Mouse (Mus musculus) 416B (cell line): Measurements from ENCODE around the gene Gsdmc3.
A peak's percentile ranks its signal among the peaks of the same experiment; 100 is the strongest.
"Not testable (repeated sequence)": the region's sequence is repeated elsewhere in the genome, so short reads cannot be mapped to it uniquely, and the experiment has no call there.

Source experiments
- DNase-seq: peaks from one replicate; pipeline ENCODE4 v3.0.0; 2011; ENCODE audit warnings: low read depth

Gsdmc3 gene

DNA sequence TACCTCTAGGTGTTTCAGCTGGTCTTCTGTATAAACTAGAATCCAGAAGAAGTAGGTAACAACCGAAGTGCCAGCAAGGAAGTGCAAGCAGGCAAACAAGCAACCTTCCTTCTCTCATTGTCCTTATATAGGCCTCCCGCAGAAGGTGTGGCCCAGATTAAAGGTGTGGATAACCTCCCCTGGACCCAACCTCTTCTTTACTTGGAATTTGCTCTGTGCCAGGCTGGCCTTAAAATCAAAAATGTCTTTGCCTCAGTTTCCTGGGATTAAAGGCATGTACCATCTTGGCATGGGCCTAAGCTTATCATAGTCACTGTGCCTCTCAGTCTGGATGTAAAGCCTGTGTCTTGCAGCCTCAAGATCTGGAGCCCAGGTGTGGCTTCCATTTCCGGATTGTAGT, at the start of gene Gsdmc3:
Gene Gsdmc3, minus strand, starts transcription at position 101 of the 400 bp plus-strand sequence.
- not testable (repeated sequence) for DNase-seq

DNA sequence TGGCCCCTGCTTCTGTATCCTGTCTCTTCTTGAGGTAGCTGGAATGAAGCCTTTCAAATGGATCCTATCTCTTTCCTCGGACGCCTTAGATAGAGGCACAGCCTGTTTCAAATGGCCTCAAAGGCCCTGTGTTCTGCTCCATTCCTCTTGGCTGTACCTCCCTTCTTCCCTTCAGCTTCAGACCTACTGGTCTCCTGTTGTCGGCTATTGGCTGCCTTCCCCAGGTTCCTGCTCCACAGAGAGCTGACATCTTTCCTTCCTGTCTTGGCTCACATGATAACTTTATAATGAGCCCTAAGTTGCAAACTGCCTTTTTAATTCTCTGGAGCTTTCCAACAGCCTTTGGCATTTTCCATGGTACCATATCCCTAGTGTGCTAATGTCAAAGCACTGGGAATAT, 47.8 kb upstream of the Gsdmc3 start:
- DNase-seq = no peak

DNA sequence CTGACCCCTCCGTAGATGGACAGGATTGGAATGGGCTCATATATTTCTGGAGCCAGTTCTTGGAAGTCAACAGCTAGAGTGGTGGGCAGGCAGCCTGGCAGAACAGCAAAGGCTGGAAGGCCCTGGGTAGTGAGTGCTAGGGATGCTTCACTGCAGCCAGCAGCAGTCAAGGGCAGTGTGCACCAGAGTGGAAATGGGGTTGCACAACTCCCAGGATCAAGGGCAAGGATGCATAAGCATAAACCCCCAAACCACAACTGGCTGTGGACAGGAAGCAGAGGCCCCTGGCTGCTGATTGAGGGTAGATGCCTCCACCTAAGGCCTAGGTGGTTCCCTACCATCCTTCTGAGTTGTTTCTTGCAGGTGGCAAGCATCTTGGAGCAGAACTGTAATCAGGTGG, 46.1 kb upstream of the Gsdmc3 start:
- peak; percentile 85 for DNase-seq

DNA sequence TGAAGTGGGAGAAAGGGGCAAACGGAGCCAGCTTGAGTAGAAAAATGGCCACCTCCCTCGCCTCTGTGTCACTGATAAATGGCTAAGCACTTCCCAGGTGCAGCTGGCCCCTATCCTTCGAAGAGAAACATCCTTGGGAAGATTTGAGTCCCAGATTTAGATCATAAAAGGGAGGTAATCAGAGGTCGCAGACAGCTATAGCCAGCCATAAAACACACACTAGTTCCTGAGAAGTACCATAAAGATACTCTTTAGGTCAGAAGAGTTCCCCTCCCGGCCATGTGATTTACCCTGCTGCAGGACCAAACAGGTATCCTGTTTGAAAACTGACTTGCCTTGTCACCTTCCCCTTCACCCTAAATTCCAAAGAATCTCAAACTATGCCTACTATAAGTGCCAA, 43.3 kb upstream of the Gsdmc3 start:
- DNase-seq = not testable (repeated sequence)

DNA sequence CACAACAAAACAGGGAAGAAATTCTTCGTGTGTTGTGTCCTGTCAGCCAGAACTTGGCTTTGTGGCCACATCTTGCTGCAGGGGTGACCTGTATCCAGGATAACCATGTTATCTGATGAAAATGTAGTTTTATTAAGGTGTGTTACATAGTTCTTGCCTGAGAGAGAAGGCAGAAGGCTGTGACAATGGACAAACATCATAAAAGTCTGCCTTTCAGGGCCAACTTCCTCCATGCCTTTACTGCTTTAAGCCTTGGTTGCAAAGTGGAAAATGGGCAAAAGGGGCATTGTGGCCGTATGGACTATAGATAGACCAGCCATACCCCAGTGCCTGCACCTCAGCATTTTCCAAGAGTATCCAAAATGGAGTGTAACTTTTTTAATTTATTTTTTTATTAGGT, 41.4 kb upstream of the Gsdmc3 start:
- DNase-seq = not testable (repeated sequence)

DNA sequence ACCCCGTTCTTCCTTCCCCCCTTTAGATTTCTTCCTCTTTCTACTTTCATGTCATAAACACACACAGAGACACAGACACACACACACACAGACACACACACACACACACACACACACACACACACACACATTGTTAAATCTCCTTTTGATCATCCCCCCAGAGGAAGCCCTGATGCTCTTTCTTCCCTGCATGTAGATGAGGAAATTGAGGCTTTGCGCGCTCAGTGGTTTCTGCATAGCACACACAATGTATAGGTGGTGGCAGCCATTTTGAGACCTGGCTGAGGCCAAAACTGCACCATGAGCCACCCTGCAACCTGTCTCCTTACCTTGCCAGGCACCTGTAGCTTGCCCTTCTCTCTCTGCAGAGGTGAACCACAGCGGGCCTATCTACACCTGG, 38.2 kb upstream of the Gsdmc3 start:
- DNase-seq = not testable (repeated sequence)

DNA sequence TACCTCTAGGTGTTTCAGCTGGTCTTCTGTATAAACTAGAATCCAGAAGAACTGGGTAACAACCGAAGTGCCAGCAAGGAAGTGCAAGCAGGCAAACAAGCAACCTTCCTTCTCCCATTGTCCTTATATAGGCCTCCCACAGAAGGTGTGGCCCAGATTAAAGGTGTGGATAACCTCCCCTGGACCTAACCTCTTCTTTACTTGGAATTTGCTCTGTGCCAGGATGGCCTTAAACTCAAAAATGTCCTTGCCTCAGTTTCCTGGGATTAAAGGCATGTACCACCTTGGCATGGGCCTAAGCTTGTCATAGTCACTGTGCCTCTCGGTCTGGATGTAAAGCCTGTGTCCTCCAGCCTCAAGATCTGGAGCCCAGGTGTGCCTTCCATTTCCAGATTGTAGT, 33.8 kb upstream of the Gsdmc3 start, which contains the start of gene Gsdmc4:
Gene Gsdmc4, minus strand, starts transcription at position 101 of the 400 bp plus-strand sequence.
- not testable (repeated sequence) for DNase-seq

DNA sequence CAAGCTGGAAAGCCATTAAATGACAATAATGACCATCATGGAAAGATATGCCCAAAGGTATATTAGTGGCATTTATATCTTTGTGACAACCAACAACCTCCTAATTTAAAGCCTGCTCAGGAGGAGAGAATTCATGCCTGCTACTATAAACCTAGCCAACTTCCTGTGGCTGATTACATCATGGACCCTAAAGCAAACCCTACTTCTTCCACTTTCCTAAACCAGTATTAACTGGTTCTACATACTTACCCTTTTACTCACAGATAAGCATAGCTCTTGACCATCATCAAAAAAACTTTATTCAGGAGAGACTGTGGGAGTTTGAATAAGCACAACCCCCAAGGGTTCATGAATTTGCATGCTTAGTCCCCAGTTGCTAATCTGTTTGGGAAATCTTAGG, 31.5 kb upstream of the Gsdmc3 start:
- not testable (repeated sequence) for DNase-seq

DNA sequence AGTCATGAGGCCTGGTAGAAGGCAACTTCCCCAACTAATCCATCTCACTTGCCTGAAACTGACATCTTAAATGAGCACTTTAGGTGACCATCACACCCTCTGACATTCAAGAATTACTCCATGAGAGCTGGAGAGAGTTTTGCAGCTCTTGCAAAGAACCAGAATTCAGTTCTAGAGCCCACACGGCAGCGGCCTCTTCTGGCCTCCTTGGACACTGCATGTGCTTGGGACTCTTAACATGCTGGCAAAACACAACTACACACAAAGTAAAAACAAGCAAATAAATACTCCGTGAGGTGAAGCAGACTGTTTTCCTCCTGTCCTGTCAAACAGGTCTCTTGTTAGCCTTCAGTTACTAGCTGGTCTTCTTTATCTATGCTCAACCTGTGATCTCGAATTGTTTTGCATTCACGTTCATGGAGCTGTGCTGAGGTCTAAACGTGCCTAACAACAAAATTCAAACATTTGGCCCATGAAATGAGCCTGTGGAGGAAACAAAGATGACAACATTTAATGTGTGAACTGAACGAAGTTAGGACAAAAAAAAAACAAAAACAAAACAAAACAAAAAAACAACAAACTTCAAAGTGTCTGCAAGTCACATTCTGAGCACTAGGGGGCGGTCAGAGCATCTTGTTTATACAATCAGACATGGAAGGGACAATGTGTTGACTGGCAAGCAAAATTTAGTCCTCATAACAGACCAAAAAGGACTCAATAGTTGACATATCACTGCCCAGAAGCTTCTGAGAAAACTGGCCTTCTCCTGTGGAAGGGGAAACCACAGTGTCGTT, 17.4 kb upstream of the Gsdmc3 start:
- DNase-seq = peak; percentile 80

DNA sequence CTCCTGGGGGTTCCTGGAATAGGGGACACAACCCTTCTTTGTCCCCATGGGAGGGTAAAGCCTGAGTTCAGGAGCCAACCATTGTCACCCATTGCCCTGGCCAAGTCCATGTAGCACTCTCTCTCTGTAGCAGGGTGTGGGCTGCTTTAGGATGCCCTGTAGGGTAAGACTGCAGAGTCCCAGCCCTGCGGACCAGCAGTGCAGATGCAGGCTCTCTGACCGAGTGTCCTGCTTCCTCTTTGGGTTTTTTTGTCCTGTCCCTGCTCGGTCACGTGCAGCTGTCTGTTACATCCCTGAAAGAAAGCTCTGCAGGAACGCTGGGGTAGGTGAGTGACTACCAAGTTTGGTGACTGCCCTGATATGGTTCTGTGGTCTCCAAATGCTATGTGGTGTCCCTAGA, 10.1 kb upstream of the Gsdmc3 start:
- not testable (repeated sequence) for DNase-seq

DNA sequence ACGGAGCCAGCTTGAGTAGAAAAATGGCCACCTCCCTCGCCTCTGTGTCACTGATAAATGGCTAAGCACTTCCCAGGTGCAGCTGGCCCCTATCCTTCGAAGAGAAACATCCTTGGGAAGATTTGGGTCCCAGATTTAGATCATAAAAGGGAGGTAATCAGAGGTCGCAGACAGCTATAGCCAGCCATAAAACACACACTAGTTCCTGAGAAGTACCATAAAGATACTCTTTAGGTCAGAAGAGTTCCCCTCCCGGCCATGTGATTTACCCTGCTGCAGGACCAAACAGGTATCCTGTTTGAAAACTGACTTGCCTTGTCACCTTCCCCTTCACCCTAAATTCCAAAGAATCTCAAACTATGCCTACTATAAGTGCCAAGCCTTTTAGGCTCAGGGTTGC, 9.6 kb upstream of the Gsdmc3 start:
- not testable (repeated sequence) for DNase-seq

DNA sequence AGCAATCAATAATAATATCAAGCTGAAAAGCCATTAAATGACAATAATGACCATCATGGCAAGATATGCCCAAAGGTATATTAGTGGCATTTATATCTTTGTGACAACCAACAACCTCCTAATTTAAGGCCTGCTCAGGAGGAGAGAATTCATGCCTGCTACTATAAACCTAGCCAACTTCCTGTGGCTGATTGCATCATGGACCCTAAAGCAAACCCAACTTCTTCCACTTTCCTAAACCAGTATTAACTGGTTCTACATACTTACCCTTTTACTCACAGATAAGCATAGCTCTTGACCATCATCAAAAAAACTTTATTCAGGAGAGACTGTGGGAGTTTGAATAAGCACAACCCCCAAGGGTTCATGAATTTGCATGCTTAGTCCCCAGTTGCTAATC, 2.2 kb downstream of the Gsdmc3 start:
- peak; percentile 57 for DNase-seq

DNA sequence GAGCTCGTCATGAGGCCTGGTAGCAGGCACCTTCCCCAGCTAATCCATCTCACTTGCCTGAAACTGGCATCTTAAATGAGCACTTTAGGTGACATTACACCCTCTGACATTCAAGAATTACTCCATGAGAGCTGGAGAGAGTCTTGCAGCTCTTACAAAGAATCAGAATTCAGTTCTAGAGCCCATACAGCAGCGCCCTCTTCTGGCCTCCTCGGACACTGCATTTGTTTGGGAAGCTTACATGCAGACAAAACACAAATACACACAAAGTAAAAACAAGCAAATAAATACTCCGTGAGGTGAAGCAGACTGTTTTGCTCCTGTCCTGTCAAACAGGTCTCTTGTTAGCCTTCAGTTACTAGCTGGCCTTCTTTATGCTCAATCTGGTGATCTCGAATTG, 16.4 kb downstream of the Gsdmc3 start:
- peak; percentile 66 for DNase-seq
